Mouse (Mus musculus): Measurements from ENCODE around the gene Tecrl. TPM values are rescaled to one million over a fixed set of nuclear protein-coding genes. Genes with fewer than 3 reads are reported as not detected.

Gene Tecrl
- polyA plus RNA-seq (2017; shearing (Covaris generic)): not detected

DNA sequence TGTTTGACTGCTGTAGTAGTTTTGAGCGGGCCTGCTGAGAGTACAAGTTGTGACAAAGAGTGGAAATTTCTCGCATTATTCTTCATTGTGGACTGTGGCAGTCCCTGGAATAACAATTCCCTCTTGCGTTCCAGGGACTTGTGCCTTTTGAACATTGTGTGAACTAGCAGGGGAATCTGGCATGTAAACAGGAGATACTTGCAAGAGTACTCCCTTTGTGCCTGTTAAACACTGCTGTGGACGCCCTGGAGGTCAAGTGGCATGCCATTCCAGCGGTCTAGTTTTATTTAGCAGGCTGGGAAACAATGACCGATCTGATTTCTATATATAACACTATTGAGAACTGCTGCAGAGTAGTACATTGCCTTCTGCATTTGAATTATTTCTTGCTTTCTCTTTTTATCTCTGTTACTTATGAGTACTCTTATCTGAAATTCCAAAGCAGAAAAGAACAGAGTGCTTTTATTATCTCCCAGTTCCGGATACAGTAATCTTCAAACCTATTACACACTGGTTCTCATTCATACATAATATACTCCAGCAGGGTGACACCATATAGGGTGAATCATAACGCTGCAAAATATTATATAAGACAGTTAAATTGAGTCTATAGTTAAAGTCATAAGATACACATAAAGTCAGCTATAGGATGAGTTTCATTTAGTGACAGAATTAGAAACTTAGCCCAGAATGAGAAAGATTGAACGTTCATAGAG, at the start of gene Tecrl:
Tecrl (minus strand) TSS at position 350 of the 716 bp plus-strand sequence.
- ATAC-seq: no peak

DNA sequence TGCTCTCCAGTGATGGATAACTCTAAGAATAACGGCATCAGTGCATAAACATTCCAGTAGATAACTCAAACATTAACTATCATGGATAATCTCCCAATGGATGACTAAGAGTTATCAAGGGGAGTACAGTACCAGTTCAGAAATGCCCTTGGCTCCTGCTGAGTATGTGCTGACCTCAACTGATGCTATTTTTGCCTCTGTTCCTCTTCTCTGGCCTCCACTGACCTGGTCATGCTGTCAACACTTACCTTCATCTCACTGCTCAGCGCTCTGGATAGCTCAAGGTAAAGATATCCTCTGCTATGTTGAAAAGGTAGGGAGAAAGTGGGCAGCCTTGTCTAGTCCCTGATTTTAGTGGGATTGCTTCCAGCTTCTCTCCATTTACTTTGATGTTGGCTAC, 30.0 kb upstream of the Tecrl start:
- ATAC-seq: no peak

DNA sequence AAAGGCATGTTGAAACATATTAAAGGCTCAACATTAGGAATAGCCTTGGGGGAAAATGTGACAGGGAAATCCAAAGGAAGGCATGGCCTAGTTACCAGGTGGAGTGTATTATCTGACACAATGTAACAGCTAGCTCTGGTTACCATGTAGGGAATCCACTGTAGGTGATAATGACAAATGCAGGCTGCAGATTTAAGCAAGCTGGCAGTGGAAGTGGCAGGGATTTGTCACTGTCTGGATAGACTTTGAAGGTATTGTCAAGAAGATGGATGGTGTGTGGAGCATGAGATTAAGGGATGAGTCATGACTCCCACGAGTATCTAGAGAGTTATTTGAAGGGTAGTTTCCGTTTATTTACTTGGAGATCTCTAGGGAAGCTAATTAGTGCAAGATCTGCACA, 3.4 kb downstream of the Tecrl start:
- no peak for ATAC-seq

DNA sequence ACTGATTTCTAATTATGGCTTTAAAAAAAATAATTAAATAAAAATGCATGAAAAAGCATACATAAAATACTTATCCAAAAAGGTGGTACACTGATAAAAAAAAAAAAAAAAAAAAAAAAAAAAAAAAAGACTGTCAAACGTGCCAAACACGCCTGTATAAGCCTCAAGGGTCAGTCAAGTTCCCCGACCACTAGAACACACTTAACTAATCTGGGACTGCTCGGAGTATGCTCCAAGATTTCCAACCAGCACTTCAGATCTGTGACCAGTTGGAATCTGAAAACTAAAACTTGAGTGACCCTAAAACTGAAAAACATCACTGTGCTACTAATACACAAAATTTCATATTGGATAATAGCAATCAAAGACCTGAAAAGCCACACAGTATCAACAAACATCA, 15.9 kb downstream of the Tecrl start:
- no peak for ATAC-seq

DNA sequence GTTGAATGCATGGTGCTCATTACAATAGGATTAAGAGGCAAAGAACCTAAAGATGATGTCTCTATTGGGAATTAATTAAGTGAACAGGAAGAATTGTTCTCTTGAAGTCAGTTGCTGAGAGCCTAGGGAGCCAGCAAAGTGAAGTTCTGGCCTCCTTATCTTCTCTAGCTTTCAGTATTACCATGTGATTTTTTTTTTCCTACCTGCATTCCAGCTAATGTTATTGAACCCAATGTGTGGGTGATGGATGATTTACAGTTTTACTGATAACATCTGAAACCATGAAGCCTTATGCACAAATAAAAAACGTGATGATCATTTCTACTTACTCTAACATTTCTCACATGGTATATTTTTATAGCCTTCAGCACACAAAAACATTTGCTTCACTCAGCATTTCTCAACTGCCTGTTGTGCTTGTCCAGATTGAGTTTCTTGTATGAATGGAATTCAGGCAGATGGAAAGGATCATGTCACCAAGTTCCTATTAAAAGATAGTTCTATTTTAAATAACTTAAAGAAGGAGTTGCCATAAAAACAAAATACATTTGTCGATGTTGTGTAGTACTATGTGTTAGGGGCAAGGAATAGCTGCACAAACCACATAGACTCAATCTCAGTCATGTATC, 87.7 kb downstream of the Tecrl start:
- no peak for ATAC-seq

DNA sequence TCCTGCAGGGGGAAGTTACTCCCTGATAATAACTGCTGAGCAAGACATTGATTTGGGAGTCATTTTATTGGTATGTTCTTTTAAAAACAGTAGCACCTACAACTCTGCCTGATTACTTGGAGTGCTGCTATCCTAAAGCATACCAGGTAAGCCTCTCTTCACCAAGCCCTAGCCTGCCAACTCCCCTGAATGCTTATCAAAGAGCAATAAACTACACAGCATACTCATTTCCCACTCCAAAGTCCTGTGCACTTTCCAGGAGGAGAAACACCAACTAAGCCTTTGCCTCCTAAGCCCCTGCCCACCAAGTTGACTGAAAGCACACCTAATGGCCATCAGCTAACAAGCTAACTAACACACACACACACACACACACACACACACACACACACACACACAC, 94.9 kb downstream of the Tecrl start:
- ATAC-seq: no peak

DNA sequence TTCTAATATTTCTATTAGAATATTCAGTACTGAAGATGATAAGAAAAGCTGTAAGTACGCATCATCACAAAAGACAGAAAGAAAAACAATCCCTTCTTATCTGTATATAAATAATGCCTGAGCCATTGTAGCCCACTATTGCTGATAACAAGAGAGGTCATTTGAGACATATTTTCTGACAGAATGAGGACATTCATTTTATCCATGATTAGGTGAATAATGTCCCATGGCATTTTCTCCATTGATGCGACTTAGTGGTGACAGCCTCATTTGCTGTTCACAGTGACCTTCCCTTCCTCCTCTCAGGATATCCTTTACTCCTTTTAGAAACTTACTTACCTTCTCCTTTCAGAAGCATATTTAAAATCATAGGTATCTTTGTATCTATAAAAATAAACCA, 100.9 kb downstream of the Tecrl start:
- no peak for ATAC-seq

DNA sequence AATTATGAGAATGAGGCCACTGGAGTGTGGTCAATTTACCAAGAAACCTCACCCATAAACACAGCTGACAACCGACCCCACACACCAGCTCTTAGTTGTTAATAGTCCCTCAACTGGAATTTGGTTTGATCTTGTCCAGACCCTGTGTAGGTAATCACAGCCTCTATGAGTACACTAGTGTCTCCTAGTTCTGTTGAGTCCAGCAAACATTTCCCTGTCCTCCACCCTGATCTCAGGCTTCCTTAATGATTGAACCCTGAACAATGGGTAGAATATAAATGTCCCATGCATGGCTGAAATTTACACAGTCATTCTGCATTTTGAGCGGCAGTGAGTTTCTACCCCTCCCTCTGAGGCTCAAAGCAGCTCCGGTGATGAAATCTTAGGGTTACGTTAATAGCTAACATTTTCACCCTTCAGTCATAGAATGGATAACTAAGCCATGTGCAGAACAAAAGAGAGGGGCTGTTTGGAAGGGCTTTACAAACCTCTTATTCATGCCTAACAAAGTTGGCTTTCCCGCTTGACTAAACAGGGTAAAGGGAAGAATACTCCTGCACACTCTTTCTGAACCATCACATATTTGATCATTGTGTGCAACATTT, 116.0 kb downstream of the Tecrl start:
- no peak for ATAC-seq
